Mouse (Mus musculus): ENCODE measurements at regions not wholly inside any gene's neighbourhood (a gene's known extent, or its start where the extent isn't known, plus 50 kb on each side); places are given as distances from the start of the nearest gene placed in this dataset.

GRCm38 (mm10) chr15:60630756-60631402 is 222.7 kb downstream of the Fam84b start:
- no peak for DNase-seq

- DNase-seq, result no peak
These were observed 234.8 kb downstream of the Fam84b start for GRCm38 (mm10) chr15:60618801-60619200.

GRCm38 (mm10) chr15:60617371-60617770 is 236.2 kb downstream of the Fam84b start:
- no peak for DNase-seq

- no peak for DNase-seq
These were observed 251.7 kb downstream of the Fam84b start for GRCm38 (mm10) chr15:60601885-60602284.

- DNase-seq, result no peak
These were observed 276.5 kb downstream of the Fam84b start for GRCm38 (mm10) chr15:60577084-60577483.

GRCm38 (mm10) chr15:60566267-60566666 is 287.3 kb downstream of the Fam84b start:
- no peak for DNase-seq

GRCm38 (mm10) chr15:60565017-60565416 is 288.6 kb downstream of the Fam84b start:
- DNase-seq, result no peak

- DNase-seq, result no peak
These were observed 292.9 kb downstream of the Fam84b start for GRCm38 (mm10) chr15:60560641-60561040.

GRCm38 (mm10) chr15:60555691-60556090 is 297.9 kb downstream of the Fam84b start:
- DNase-seq, result no peak

- DNase-seq, result no peak
These were observed 299.0 kb downstream of the Fam84b start for GRCm38 (mm10) chr15:60554587-60554986.

GRCm38 (mm10) chr15:60548045-60548444 is 305.5 kb downstream of the Fam84b start:
- no peak for DNase-seq

GRCm38 (mm10) chr15:60537191-60537590 is 316.4 kb downstream of the Fam84b start:
- no peak for DNase-seq

GRCm38 (mm10) chr15:60534701-60535100 is 318.9 kb downstream of the Fam84b start:
- DNase-seq, result no peak

GRCm38 (mm10) chr15:60516810-60517209 is 336.8 kb downstream of the Fam84b start:
- no peak for DNase-seq

GRCm38 (mm10) chr15:60476755-60477310 is 376.7 kb downstream of the Fam84b start:
- no peak for DNase-seq

GRCm38 (mm10) chr15:60475086-60475485 is 378.5 kb downstream of the Fam84b start:
- no peak for DNase-seq

- DNase-seq, result no peak
These were observed 415.5 kb upstream of the 4933412E24Rik start for GRCm38 (mm10) chr15:60431916-60432315.

- DNase-seq, result no peak
These were observed 402.7 kb upstream of the 4933412E24Rik start for GRCm38 (mm10) chr15:60419081-60419480.

- DNase-seq, result no peak
These were observed 375.9 kb upstream of the 4933412E24Rik start for GRCm38 (mm10) chr15:60392267-60392666.

- DNase-seq, result no peak
These were observed 373.9 kb upstream of the 4933412E24Rik start for GRCm38 (mm10) chr15:60390336-60390735.

- no peak for DNase-seq
These were observed 371.5 kb upstream of the 4933412E24Rik start for GRCm38 (mm10) chr15:60387962-60388361.
